Mouse (Mus musculus) CH12.LX (cell line): ENCODE results near the gene Myocd. TPM values are rescaled to one million over a fixed set of nuclear protein-coding genes. Genes with fewer than 3 reads are reported as not detected.

Source experiments
- DNase-seq: peaks from one replicate; pipeline ENCODE4 v3.0.0-alpha.2; 2013; ENCODE audit errors: extremely low read depth
- H3K27ac ChIP-seq: 2 replicates; pipeline ENCODE4 v1.5.1; 2012; ENCODE audit warnings: low read depth, mild to moderate bottlenecking, control low read depth, moderate library complexity; ENCODE audit not compliant: insufficient read depth
- H3K27me3 ChIP-seq: replicated peaks from 2 replicates; pipeline ENCODE3; 2012; ENCODE audit warnings: inconsistent platforms
- H3K36me3 ChIP-seq, 2 experiments: replicated peaks in 1 of 2; 2 replicates each; pipeline versions ENCODE3 to v1.6.1; 2012; ENCODE audit warnings: inconsistent platforms in 1 of 2, low read length in 1 of 2, mild to moderate bottlenecking in 1 of 2, mixed read lengths in 1 of 2, moderate library complexity in 1 of 2; ENCODE audit not compliant: control insufficient read depth in 1 of 2, insufficient read depth in 1 of 2
- H3K4me1 ChIP-seq, 2 experiments: 2 replicates each; pipeline ENCODE4 v1.6.1; 2012; ENCODE audit warnings: inconsistent platforms in 1 of 2, moderate library complexity in 1 of 2; ENCODE audit not compliant: insufficient read depth in 2 of 2, control insufficient read depth in 1 of 2
- H3K4me2 ChIP-seq: 2 replicates; pipeline ENCODE4 v1.6.1; 2012; ENCODE audit warnings: low read depth, mild to moderate bottlenecking, control low read depth; ENCODE audit not compliant: poor library complexity, insufficient read depth, severe bottlenecking
- H3K4me3 ChIP-seq, 3 experiments: fragments of 150-350 bp in 1 of 3; sonication (generic) in 1 of 3; replicated peaks in 1 of 3; 2 replicates each; pipeline versions ENCODE3 to v1.5.1; 2011 to 2012; ENCODE audit warnings: low read depth in 2 of 3, low read length in 2 of 3, mild to moderate bottlenecking in 2 of 3, moderate library complexity in 2 of 3, control low read depth in 1 of 3, improper control_type of control experiment in 1 of 3, inconsistent platforms in 1 of 3, mixed read lengths in 1 of 3; ENCODE audit not compliant: poor library complexity in 1 of 3
- H3K79me2 ChIP-seq: replicated peaks from 2 replicates; pipeline ENCODE4 v1.6.1; 2012; ENCODE audit warnings: mild to moderate bottlenecking, moderate library complexity; ENCODE audit not compliant: control insufficient read depth, poor library complexity, insufficient read depth, severe bottlenecking; ENCODE audit errors: extremely low read depth
- H3K9ac ChIP-seq: 2 replicates; pipeline ENCODE4 v1.6.1; 2012; ENCODE audit warnings: low read depth, mild to moderate bottlenecking, control low read depth, moderate library complexity; ENCODE audit not compliant: insufficient read depth
- H3K9me3 ChIP-seq: replicated peaks from 2 replicates; pipeline ENCODE3; 2012; ENCODE audit warnings: low read length, inconsistent platforms, mixed read lengths
- CHD1 ChIP-seq: IDR thresholded peaks from 2 replicates; pipeline ENCODE4 v1.6.1; 2012; ENCODE audit warnings: low read depth, low read length, improper control_type of control experiment, inconsistent platforms
- CHD2 ChIP-seq: IDR thresholded peaks from 2 replicates; pipeline ENCODE4 v1.6.1; 2011; ENCODE audit warnings: low read length, improper control_type of control experiment
- CTCF ChIP-seq, 2 experiments: IDR thresholded peaks in 1 of 2; conservative IDR thresholded peaks in 1 of 2; 2 replicates each; pipeline ENCODE4 v1.5.1; 2011 to 2012; ENCODE audit warnings: low read depth in 2 of 2, low read length in 2 of 2, improper control_type of control experiment in 1 of 2, inconsistent platforms in 1 of 2, mild to moderate bottlenecking in 1 of 2, moderate library complexity in 1 of 2
- E2F4 ChIP-seq: IDR thresholded peaks from 2 replicates; pipeline ENCODE4 v1.6.1; 2011; ENCODE audit warnings: low read depth, low read length, improper control_type of control experiment; ENCODE audit not compliant: insufficient replicate concordance
- ELF1 ChIP-seq: IDR thresholded peaks from 2 replicates; pipeline ENCODE4 v1.6.1; 2014; ENCODE audit warnings: low read depth, mild to moderate bottlenecking, inconsistent platforms, low read length, improper control_type of control experiment
- EP300 ChIP-seq: IDR thresholded peaks from 2 replicates; pipeline ENCODE4 v1.6.1; 2011; ENCODE audit warnings: low read length, improper control_type of control experiment
- GABPA ChIP-seq: IDR thresholded peaks from 2 replicates; pipeline ENCODE4 v1.6.1; 2012; ENCODE audit warnings: low read depth, low read length, improper control_type of control experiment, inconsistent platforms; ENCODE audit not compliant: insufficient replicate concordance
- IRF4 ChIP-seq: IDR thresholded peaks from 2 replicates; pipeline ENCODE4 v1.6.1; 2014; ENCODE audit warnings: low read depth, mild to moderate bottlenecking, inconsistent platforms, low read length, improper control_type of control experiment
- JUN ChIP-seq: IDR thresholded peaks from 2 replicates; pipeline ENCODE4 v1.6.1; 2011; ENCODE audit warnings: low read depth, mild to moderate bottlenecking, low read length, improper control_type of control experiment, moderate library complexity; ENCODE audit not compliant: insufficient read depth
- KAT2A ChIP-seq: IDR thresholded peaks from 2 replicates; pipeline ENCODE4 v1.6.1; 2012; ENCODE audit warnings: low read length, improper control_type of control experiment, inconsistent platforms; ENCODE audit not compliant: insufficient replicate concordance
- MEF2A ChIP-seq: IDR thresholded peaks from 2 replicates; pipeline ENCODE4 v1.6.1; 2014; ENCODE audit warnings: low read depth, mild to moderate bottlenecking, inconsistent platforms, low read length, improper control_type of control experiment, borderline replicate concordance
- NRF1 ChIP-seq: IDR thresholded peaks from 2 replicates; pipeline ENCODE4 v1.6.1; 2014; ENCODE audit warnings: low read depth, mild to moderate bottlenecking, inconsistent platforms, low read length, improper control_type of control experiment, moderate library complexity
- PAX5 ChIP-seq: IDR thresholded peaks from 2 replicates; pipeline ENCODE4 v1.6.1; 2012; ENCODE audit warnings: low read length, inconsistent platforms, mixed read lengths
- POLR2AphosphoS2 ChIP-seq: IDR thresholded peaks from 2 replicates; pipeline ENCODE4 v1.6.1; 2011; ENCODE audit warnings: low read depth, low read length, improper control_type of control experiment
- RAD21 ChIP-seq: IDR thresholded peaks from 2 replicates; pipeline ENCODE4 v1.6.1; 2011; ENCODE audit warnings: low read depth, mild to moderate bottlenecking, low read length, improper control_type of control experiment, moderate library complexity
- SIN3A ChIP-seq: IDR thresholded peaks from 2 replicates; pipeline ENCODE4 v1.6.1; 2012; ENCODE audit warnings: low read length, improper control_type of control experiment, inconsistent platforms
- TCF12 ChIP-seq: IDR thresholded peaks from 2 replicates; pipeline ENCODE4 v1.6.1; 2014; ENCODE audit warnings: low read depth, mild to moderate bottlenecking, inconsistent platforms, low read length, improper control_type of control experiment
- UBTF ChIP-seq: IDR thresholded peaks from 2 replicates; pipeline ENCODE4 v1.6.1; 2012; ENCODE audit warnings: low read depth, mild to moderate bottlenecking, inconsistent platforms, low read length, improper control_type of control experiment, moderate library complexity
- ZC3H11A ChIP-seq: IDR thresholded peaks from 2 replicates; pipeline ENCODE4 v1.6.1; 2012; ENCODE audit warnings: low read depth, mild to moderate bottlenecking, inconsistent platforms, low read length, improper control_type of control experiment
- ZKSCAN1 ChIP-seq: IDR thresholded peaks from 2 replicates; pipeline ENCODE4 v1.6.1; 2012; ENCODE audit warnings: low read depth, inconsistent platforms, low read length, improper control_type of control experiment, borderline replicate concordance
- ZNF384 ChIP-seq: IDR thresholded peaks from 2 replicates; pipeline ENCODE4 v1.6.1; 2012; ENCODE audit warnings: low read depth, low read length, improper control_type of control experiment, inconsistent platforms
- dilution Hi-C: fragments of 300-500 bp; cut with MboI; formaldehyde crosslinking; loops from 2 replicates; pipeline ENCODE4 v1.14.3; 2020; ENCODE audit warnings: low sequenced_read_pairs; ENCODE audit not compliant: extremely low pct_unique_long_range_greater_than_20kb, extremely low pct_ligation_motif_present
- in situ Hi-C: fragments of 300-500 bp; cut with MboI; formaldehyde crosslinking; loops from 3 replicates; pipeline ENCODE4 v1.14.3; 2019; ENCODE audit warnings: low sequenced_read_pairs, low pct_ligation_motif_present, low pct_unique_long_range_greater_than_20kb, mixed read lengths
- polyA plus RNA-seq: library from polyadenylated mRNA; unstranded; fragments of >175 nt; gene quantifications from 2 replicates; pipeline ENCODE4 v1.2.1, GENCODE M21; 2012; ENCODE audit warnings: low read depth; ENCODE audit not compliant: insufficient read length
- total RNA-seq, 2 experiments: library from RNA; depleted of rRNA; stranded (reverse); fragments of 300-350 nt in 1 of 2; fragments of >200 nt in 1 of 2; gene quantifications; 2 replicates each; pipeline ENCODE4 v1.2.3; 2012 to 2014

Myocd gene
- total and polyA plus RNA-seq, 3 experiments: not detected

GRCm38 (mm10) chr11:65246301-65247054 is 23.3 kb downstream of the Myocd start:
- Histone ChIP-seq H3K9ac (no peak overlapping the region), H3K4me1 (peaks cover 0 to 8% of the 10 kb centered on the region in 2 experiments; a peak in 2 of 4 replicates), H3K27ac (no peak overlapping the region), H3K36me3 (no peaks in the 10 kb centered on the region), H3K4me3 (no peak overlapping the region), H3K79me2 (no peaks in the 10 kb centered on the region), H3K27me3 (no peaks in the 10 kb centered on the region), H3K4me2 (no peak overlapping the region), H3K9me3 (no peaks in the 10 kb centered on the region)
- DNase-seq: no peak
- in situ Hi-C loops (no loop called here), dilution Hi-C loops (no loop called here)
- no peak for TF ChIP-seq RAD21
- TF ChIP-seq ZNF384: no peak
- TF ChIP-seq UBTF: no peak
- TF ChIP-seq GABPA: no peak
- TF ChIP-seq NRF1: no peak
- TF ChIP-seq EP300: no peak
- TF ChIP-seq PAX5: no peak
- no peak for TF ChIP-seq SIN3A
- TF ChIP-seq MEF2A: no peak

DNA sequence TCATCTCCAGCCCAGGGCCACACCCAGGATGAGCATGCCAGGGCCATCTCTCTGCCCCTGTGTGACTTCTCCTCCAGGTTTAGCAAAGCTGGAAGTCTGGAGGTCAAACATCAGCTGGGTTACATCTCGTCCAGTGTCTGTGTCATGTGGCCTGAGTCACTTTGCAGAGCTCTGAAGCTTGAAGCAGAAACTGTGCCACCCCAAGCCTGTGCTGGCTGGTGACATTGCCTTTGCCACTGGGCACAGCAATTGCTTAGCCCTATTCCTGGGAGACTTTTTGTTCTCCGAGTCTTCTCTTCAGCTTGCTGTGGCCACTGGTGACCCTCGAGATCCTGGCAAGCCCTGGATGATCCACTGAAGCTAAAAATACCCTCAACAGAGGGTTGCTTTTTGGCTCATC is 26.2 kb downstream of the Myocd start:
- dilution Hi-C loops: no loop called here

DNA sequence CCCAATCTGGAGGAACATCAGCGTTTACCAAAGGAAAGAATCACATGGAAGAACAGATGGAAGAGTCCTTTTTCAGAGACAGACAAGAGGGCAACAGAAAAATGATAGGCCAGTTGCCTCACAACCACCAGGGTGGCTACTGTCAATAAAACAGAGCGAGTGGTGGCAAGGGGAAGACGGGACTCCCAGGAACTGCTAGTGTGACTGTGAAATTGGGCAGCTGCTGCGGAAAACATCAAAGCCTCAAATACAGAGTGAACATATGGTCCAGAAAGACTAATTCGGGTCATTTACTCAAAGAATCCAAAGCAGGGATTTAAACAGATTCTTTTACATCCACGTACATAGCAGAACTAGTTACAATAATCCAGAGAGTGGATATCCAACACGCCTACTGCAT is 29.3 kb downstream of the Myocd start:
- Histone ChIP-seq H3K4me2 (no peak overlapping the region), H3K4me1 (peaks cover 3 to 35% of the 10 kb centered on the region in 2 experiments; a peak in 3 of 4 replicates), H3K27ac (no peak overlapping the region), H3K27me3 (no peaks in the 10 kb centered on the region), H3K79me2 (no peaks in the 10 kb centered on the region), H3K9me3 (no peaks in the 10 kb centered on the region), H3K9ac (no peak overlapping the region), H3K4me3 (no peak overlapping the region), H3K36me3 (no peaks in the 10 kb centered on the region)
- in situ Hi-C loops (no loop called here), dilution Hi-C loops (no loop called here)
- no peak for DNase-seq
- no peak for TF ChIP-seq CHD1
- TF ChIP-seq KAT2A: no peak
- TF ChIP-seq UBTF: no peak
- TF ChIP-seq JUN: no peak
- TF ChIP-seq ZC3H11A: no peak
- TF ChIP-seq POLR2AphosphoS2: no peak
- TF ChIP-seq CHD2: no peak
- TF ChIP-seq TCF12: no peak
- TF ChIP-seq CTCF (conservative IDR thresholded peaks at IDR 0.05 in 1 of 2, IDR thresholded peaks at IDR 0.05 in 1 of 2; ENCODE audit: low read depth in 2 of 2, low read length in 2 of 2): no peak

More for the DNA sequence above, 26.2 kb downstream of the Myocd start:
- H3K27ac ChIP-seq: no peak overlapping the region
- H3K4me2 ChIP-seq: no peak overlapping the region
- no peaks in the 10 kb centered on the region for H3K9me3 ChIP-seq
- peaks cover 0 to 10% of the 10 kb centered on the region in 2 experiments; a peak in 2 of 4 replicates for H3K4me1 ChIP-seq
- in situ Hi-C loops: no loop called here
- TF ChIP-seq CHD1 (no peak), ELF1 (no peak), IRF4 (no peak), ZKSCAN1 (no peak), E2F4 (no peak), ZNF384 (no peak), POLR2AphosphoS2 (no peak), EP300 (no peak)
- H3K27me3 ChIP-seq: no peaks in the 10 kb centered on the region
- no peaks in the 10 kb centered on the region for H3K79me2 ChIP-seq
- no peak overlapping the region for H3K4me3 ChIP-seq
- no peak overlapping the region for H3K9ac ChIP-seq
- no peaks in the 10 kb centered on the region for H3K36me3 ChIP-seq
- DNase-seq: no peak
